Mouse (Mus musculus): ENCODE measurements around the gene Magi1. TPM values are rescaled to one million over a fixed set of nuclear protein-coding genes. Genes with fewer than 3 reads are reported as not detected.

The Magi1 gene
- polyA plus RNA-seq, 1 experiment from 2014 or later, result 6.2 TPM

DNA sequence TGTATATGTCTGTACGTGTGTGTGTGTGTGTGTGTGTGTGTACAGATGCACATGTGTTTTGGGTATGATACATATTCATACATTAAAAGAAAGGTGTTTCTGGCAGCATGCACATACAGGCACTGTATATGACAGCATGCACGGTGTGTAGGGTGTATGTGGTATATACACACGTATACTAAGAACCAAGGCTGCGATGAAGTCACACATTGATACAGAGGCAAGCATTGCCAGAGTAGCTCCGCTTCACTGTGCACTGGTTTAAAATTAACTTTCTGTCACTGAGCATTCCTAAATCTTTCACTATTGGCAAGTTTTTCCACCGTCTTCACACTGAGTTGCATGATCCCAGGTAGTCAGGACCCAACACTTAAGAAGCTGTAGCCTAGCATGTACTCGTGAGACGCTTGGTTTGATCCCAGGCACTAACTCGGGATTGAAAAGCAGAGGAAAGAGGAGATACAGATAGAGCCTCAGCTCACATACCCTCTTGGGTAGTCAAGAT is 34.4 kb downstream of the Magi1 start:
- DNase-seq (ENCODE audit: low spot score) (no peak), ATAC-seq (replicated peaks; ENCODE audit: low FRiP score, low read depth) (no peak)
- TF ChIP-seq CTCF (IDR thresholded peaks at IDR 0.05; ENCODE audit: low read depth), result no peak
- no peak overlapping the region for H3K4me2 ChIP-seq (ENCODE audit: low read length)
- no peaks in the 10 kb centered on the region for H3K9me3 ChIP-seq (replicated peaks; ENCODE audit: low read length)
- no peak overlapping the region for H3K27ac ChIP-seq
- H3K9ac ChIP-seq (ENCODE audit: low read depth, low read length), result no peak overlapping the region
- 53% methylated on average over 9 of the region's 9 CpGs for WGBS
- no peak overlapping the region for H3K4me3 ChIP-seq (replicated peaks; ENCODE audit: low read depth, low read length)
- H3K4me1 ChIP-seq (replicated peaks; ENCODE audit: insufficient read depth, low read length), result peaks cover under 1% of the 10 kb centered on the region; the same call in 1 of the 2 replicates
- no peaks in the 10 kb centered on the region for H3K36me3 ChIP-seq (ENCODE audit: insufficient read depth, low read length)
- no peaks in the 10 kb centered on the region for H3K27me3 ChIP-seq (ENCODE audit: insufficient read depth, low read length)

DNA sequence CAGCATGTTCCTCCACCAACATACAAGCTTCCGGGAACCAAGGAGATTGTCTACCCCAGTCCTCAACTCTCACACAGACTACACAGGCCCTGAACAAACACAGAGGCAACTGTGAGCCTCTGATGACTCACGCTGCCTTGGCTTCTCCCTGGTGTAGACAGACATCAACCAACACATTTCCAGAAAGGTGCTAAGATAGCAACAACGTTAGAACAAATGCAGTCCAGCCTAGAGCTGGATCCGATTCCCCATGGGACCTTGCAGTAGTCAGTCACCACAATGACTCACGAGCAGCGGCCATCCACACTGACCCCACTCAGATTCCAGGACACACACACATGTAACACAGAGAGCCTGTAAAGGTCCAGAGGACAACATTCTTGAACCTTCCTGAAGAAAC is 42.5 kb downstream of the Magi1 start:
- Histone ChIP-seq H3K27me3 (ENCODE audit: insufficient read depth, low read length) (no peaks in the 10 kb centered on the region), H3K4me2 (ENCODE audit: low read length) (no peak overlapping the region), H3K4me1 (replicated peaks; ENCODE audit: insufficient read depth, low read length) (0 out of 2 replicates have a peak, but pooled peaks cover 2% of the 10 kb centered on the region), H3K4me3 (replicated peaks; ENCODE audit: low read depth, low read length) (no peak overlapping the region), H3K36me3 (ENCODE audit: insufficient read depth, low read length) (no peaks in the 10 kb centered on the region), H3K9ac (ENCODE audit: low read depth, low read length) (no peak overlapping the region), H3K27ac (no peak overlapping the region), H3K9me3 (replicated peaks; ENCODE audit: low read length) (no peaks in the 10 kb centered on the region)
- ATAC-seq (replicated peaks; ENCODE audit: low FRiP score, low read depth), result 0 out of 2 replicates have a peak, but pooled peaks have one; percentile 49
- no peak for TF ChIP-seq CTCF (IDR thresholded peaks at IDR 0.05; ENCODE audit: low read depth)
- DNase-seq (ENCODE audit: low spot score), result no peak
- WGBS, result 51% methylated on average over 6 of the region's 6 CpGs

DNA sequence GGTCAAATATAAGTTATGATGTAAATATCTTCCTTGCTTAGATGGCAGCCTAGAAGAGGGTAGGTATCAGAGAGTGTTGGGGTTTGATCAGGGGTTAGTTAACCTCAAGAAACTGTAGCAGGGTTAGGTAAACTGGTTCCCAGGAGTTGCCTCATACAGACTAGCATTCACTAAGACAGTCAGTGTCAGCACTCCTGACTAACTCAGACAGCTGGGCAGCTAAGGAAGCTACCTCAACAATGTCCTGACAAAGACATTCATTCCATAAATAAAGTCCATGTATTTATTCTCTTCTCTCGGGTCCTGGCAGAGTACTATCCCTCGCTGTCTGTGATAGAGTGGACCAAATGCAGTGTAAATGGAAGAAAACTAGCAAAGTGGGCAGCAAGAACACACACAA is 45.1 kb downstream of the Magi1 start:
- Histone ChIP-seq H3K4me3 (replicated peaks; ENCODE audit: low read depth, low read length) (no peak overlapping the region), H3K4me2 (ENCODE audit: low read length) (no peak overlapping the region), H3K36me3 (ENCODE audit: insufficient read depth, low read length) (no peaks in the 10 kb centered on the region), H3K9ac (ENCODE audit: low read depth, low read length) (no peak overlapping the region), H3K9me3 (replicated peaks; ENCODE audit: low read length) (no peaks in the 10 kb centered on the region), H3K27me3 (ENCODE audit: insufficient read depth, low read length) (no peaks in the 10 kb centered on the region), H3K27ac (no peak overlapping the region), H3K4me1 (replicated peaks; ENCODE audit: insufficient read depth, low read length) (0 out of 2 replicates have a peak, but pooled peaks cover 2% of the 10 kb centered on the region)
- WGBS, result 81% methylated on average over 2 of the region's 2 CpGs
- no peak for DNase-seq (ENCODE audit: low spot score)
- TF ChIP-seq CTCF (IDR thresholded peaks at IDR 0.05; ENCODE audit: low read depth), result no peak
- no peak for ATAC-seq (replicated peaks; ENCODE audit: low FRiP score, low read depth)

DNA sequence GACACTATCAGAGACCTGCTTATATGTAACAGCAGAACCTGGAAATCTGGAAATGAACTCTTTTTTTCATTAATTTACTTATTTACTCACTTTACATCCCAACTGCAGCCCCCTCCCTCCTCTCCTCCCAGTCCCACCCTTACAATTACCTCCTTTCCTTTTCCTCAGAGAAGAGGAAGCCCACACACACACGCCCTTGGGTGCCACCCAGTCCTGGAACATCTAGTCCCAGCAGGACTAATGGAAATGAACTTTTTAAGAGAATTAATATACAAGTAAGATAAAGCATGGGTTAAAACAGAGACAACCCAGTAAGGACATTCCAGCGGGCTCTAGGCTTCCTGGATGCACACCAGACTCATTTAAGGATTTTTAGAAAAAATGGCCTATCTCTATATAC is 46.8 kb downstream of the Magi1 start:
- Histone ChIP-seq H3K4me3 (replicated peaks; ENCODE audit: low read depth, low read length) (no peak overlapping the region), H3K27me3 (ENCODE audit: insufficient read depth, low read length) (no peaks in the 10 kb centered on the region), H3K36me3 (ENCODE audit: insufficient read depth, low read length) (no peaks in the 10 kb centered on the region), H3K27ac (no peak overlapping the region), H3K9ac (ENCODE audit: low read depth, low read length) (no peak overlapping the region), H3K4me2 (ENCODE audit: low read length) (no peak overlapping the region), H3K4me1 (replicated peaks; ENCODE audit: insufficient read depth, low read length) (0 out of 2 replicates have a peak, but pooled peaks cover 2% of the 10 kb centered on the region), H3K9me3 (replicated peaks; ENCODE audit: low read length) (no peaks in the 10 kb centered on the region)
- DNase-seq (ENCODE audit: low spot score) (no peak), ATAC-seq (replicated peaks; ENCODE audit: low FRiP score, low read depth) (no peak)
- no peak for TF ChIP-seq CTCF (IDR thresholded peaks at IDR 0.05; ENCODE audit: low read depth)
- 80% methylated on average over 2 of the region's 2 CpGs for WGBS

DNA sequence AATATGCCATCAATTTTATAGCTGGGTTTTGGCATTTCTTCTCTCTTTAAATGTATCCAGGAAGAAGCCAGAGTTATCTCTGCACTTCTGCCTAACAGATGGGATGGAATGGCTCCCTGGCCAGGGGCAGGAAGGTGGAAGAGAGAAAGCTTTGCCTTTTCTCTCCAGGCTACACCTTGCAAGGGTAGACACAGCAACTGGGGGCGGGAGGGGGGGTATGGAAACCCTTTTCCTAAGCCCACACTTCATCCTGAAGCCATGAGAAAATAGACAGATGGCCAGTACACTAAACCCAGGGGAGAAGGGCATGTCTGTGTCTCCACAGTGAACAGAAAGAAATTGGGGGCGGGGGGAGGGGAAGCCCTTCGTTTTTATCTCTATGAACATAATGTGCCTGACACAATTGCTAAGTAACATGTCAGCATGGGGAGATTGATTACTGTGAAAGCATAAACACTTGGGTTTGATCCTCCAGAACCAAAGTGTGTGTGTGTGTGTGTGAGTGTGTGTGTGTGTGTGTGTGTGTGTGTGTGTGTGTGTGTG is 51.4 kb downstream of the Magi1 start:
- WGBS, result 53% methylated on average over 3 of the region's 3 CpGs
- H3K27ac ChIP-seq, result no peak overlapping the region

DNA sequence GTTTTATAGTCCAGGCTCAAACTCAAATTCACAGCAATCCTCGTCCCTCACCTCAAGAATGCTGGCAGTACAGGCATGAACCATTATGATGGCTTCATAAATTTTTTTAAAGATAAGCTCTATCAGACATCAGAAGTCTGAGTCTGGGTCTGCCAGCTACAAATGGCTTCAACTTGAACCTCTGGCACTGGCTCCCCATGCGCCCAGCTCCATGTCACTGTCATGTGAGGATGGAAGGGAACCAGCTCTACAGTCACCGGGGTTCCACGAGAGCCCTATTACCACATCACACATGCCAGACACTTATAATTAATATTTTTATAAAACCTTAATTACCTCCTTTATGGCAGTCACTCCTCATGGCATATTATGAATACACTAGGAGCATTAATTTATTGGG is 51.9 kb downstream of the Magi1 start:
- Histone ChIP-seq H3K4me3 (replicated peaks; ENCODE audit: low read depth, low read length) (no peak overlapping the region), H3K36me3 (ENCODE audit: insufficient read depth, low read length) (no peaks in the 10 kb centered on the region), H3K9me3 (replicated peaks; ENCODE audit: low read length) (no peaks in the 10 kb centered on the region), H3K27ac (no peak overlapping the region), H3K4me1 (replicated peaks; ENCODE audit: insufficient read depth, low read length) (peaks cover 12% of the 10 kb centered on the region), H3K27me3 (ENCODE audit: insufficient read depth, low read length) (no peaks in the 10 kb centered on the region), H3K9ac (ENCODE audit: low read depth, low read length) (no peak overlapping the region), H3K4me2 (ENCODE audit: low read length) (no peak overlapping the region)
- WGBS, result 55% methylated on average over 4 of the region's 4 CpGs
- DNase-seq (ENCODE audit: low spot score), result no peak
- no peak for ATAC-seq (replicated peaks; ENCODE audit: low FRiP score, low read depth)
- TF ChIP-seq CTCF (IDR thresholded peaks at IDR 0.05; ENCODE audit: low read depth), result no peak

More for the DNA sequence above, 51.4 kb downstream of the Magi1 start:
- H3K36me3 ChIP-seq (ENCODE audit: insufficient read depth, low read length), result no peaks in the 10 kb centered on the region
- TF ChIP-seq CTCF (IDR thresholded peaks at IDR 0.05; ENCODE audit: low read depth), result no peak
- H3K9ac ChIP-seq (ENCODE audit: low read depth, low read length), result no peak overlapping the region
- H3K4me3 ChIP-seq (replicated peaks; ENCODE audit: low read depth, low read length), result no peak overlapping the region
- H3K27me3 ChIP-seq (ENCODE audit: insufficient read depth, low read length), result no peaks in the 10 kb centered on the region
- H3K4me2 ChIP-seq (ENCODE audit: low read length), result no peak overlapping the region
- DNase-seq (ENCODE audit: low spot score), result no peak
- H3K4me1 ChIP-seq (replicated peaks; ENCODE audit: insufficient read depth, low read length), result peaks cover 12% of the 10 kb centered on the region
- no peaks in the 10 kb centered on the region for H3K9me3 ChIP-seq (replicated peaks; ENCODE audit: low read length)
- no peak for ATAC-seq (replicated peaks; ENCODE audit: low FRiP score, low read depth)

DNA sequence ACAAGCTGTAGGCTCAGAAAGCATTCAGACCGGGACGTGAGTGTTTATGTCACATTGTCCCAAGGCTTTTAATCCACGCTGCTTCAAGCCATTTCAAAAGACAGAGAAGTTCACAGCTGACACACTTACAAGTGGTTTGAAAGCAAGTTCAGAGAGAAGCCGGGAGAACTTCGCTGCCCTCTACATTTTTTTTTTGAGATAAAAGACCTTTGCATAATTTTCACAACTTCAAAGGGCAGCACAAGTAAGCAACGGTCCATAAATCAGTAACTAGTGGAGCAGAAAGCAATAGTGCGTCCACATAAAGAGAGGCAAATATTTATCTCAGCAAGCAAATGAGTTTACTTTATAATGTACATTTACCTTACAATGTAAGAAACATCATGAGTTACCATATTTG is 52.4 kb downstream of the Magi1 start:
- Histone ChIP-seq H3K36me3 (ENCODE audit: insufficient read depth, low read length) (no peaks in the 10 kb centered on the region), H3K9me3 (replicated peaks; ENCODE audit: low read length) (no peaks in the 10 kb centered on the region), H3K4me2 (ENCODE audit: low read length) (no peak overlapping the region), H3K27me3 (ENCODE audit: insufficient read depth, low read length) (no peaks in the 10 kb centered on the region), H3K27ac (no peak overlapping the region), H3K9ac (ENCODE audit: low read depth, low read length) (no peak overlapping the region), H3K4me1 (replicated peaks; ENCODE audit: insufficient read depth, low read length) (peaks cover 12% of the 10 kb centered on the region), H3K4me3 (replicated peaks; ENCODE audit: low read depth, low read length) (no peak overlapping the region)
- ATAC-seq (replicated peaks; ENCODE audit: low FRiP score, low read depth), result no peak
- TF ChIP-seq CTCF (IDR thresholded peaks at IDR 0.05; ENCODE audit: low read depth), result no peak
- WGBS, result 20% methylated on average over 7 of the region's 7 CpGs
- DNase-seq (ENCODE audit: low spot score), result peak; percentile 59

All from kidney, postnatal 0 days (tissue).